Mouse (Mus musculus): ENCODE results near the gene Rbfox1.

- no peak for TF ChIP-seq CTCF (IDR thresholded peaks at IDR 0.05)
- TF ChIP-seq EP300 (IDR thresholded peaks at IDR 0.05; ENCODE audit: insufficient read depth, low read depth, low read length), result no peak
- TF ChIP-seq POLR2A (IDR thresholded peaks at IDR 0.05; ENCODE audit: insufficient read depth, low read depth, low read length), result no peak
Observed at GRCm38 (mm10) chr16:6963533-6963932, 1078.4 kb downstream of the Rbfox1 start.
